Mouse (Mus musculus) bone marrow, adult 2 months (tissue): Measurements from ENCODE around the gene Steap2. TPM values are rescaled to one million over a fixed set of nuclear protein-coding genes. Genes with fewer than 3 reads are reported as not detected.

Experiments used
- H3K27ac ChIP-seq: fragments of 200-500 bp; 2 replicates; pipeline ENCODE4 v1.5.1; 2012; ENCODE audit warnings: low read depth, mild to moderate bottlenecking, control low read depth, inconsistent platforms, low read length; ENCODE audit not compliant: control insufficient read depth, poor library complexity, insufficient read depth
- H3K4me1 ChIP-seq: fragments of 200-500 bp; 2 replicates; pipeline ENCODE4 v1.6.1; 2011; ENCODE audit warnings: low read length; ENCODE audit not compliant: control insufficient read depth, insufficient read depth
- H3K4me3 ChIP-seq: fragments of 200-500 bp; replicated peaks from 2 replicates; pipeline ENCODE3; 2011; ENCODE audit warnings: mild to moderate bottlenecking, low read depth, low read length, control low read depth; ENCODE audit not compliant: control insufficient read depth
- CTCF ChIP-seq: fragments of 200-500 bp; IDR thresholded peaks from 2 replicates; pipeline ENCODE4 v1.5.1; 2011; ENCODE audit warnings: low read length, control low read depth; ENCODE audit not compliant: control insufficient read depth, insufficient read depth
- POLR2A ChIP-seq: fragments of 200-500 bp; IDR thresholded peaks from 2 replicates; pipeline ENCODE4 v1.6.1; 2011; ENCODE audit warnings: low read depth, mild to moderate bottlenecking, control low read depth, low read length, borderline replicate concordance; ENCODE audit not compliant: control insufficient read depth
- WGBS: fragments of 180-500 bp; shearing (Covaris S2); methylation state at CpG from one replicate; pipeline ENCODE4 v1.1.7; 2018; 5-methylcytosine and 5-hydroxymethylcytosine counted together
- polyA plus RNA-seq: library from polyadenylated mRNA; stranded (reverse); fragments of >200 nt; gene quantifications from 2 replicates; pipeline ENCODE4 v1.2.4, GENCODE M21; 2011; ENCODE audit warnings: low replicate concordance; ENCODE audit not compliant: missing spikeins, insufficient read depth, insufficient read length

Steap2 gene
- polyA plus RNA-seq, 1 experiment: 0.75 TPM

GRCm38 (mm10) chr5:5648817-5649569 lies 45.4 kb downstream of the Steap2 start:
- TF ChIP-seq CTCF (no peak), POLR2A (no peak)
- Histone ChIP-seq H3K4me1 (no peaks in the 10 kb centered on the region), H3K27ac (no peak overlapping the region), H3K4me3 (no peak overlapping the region)
- WGBS: 59% methylated on average over 6 of the region's 6 CpGs

- 4% methylated on average over 1 of the region's 1 CpGs for WGBS
- Histone ChIP-seq H3K4me3 (no peak overlapping the region), H3K4me1 (no peaks in the 10 kb centered on the region), H3K27ac (no peak overlapping the region)
- TF ChIP-seq POLR2A (no peak), CTCF (no peak)
These were observed 48.2 kb downstream of the Steap2 start for GRCm38 (mm10) chr5:5646173-5646572.

- 57% methylated on average over 2 of the region's 2 CpGs for WGBS
- TF ChIP-seq CTCF (no peak), POLR2A (no peak)
- H3K4me3 ChIP-seq: no peak overlapping the region
- no peaks in the 10 kb centered on the region for H3K4me1 ChIP-seq
- no peak overlapping the region for H3K27ac ChIP-seq
These were observed 55.9 kb downstream of the Steap2 start for GRCm38 (mm10) chr5:5638496-5638895.

- TF ChIP-seq CTCF (no peak), POLR2A (no peak)
- WGBS: 72% methylated on average over 3 of the region's 3 CpGs
These were observed 68.9 kb downstream of the Steap2 start for GRCm38 (mm10) chr5:5625491-5625890.

GRCm38 (mm10) chr5:5618329-5618728 lies 76.0 kb downstream of the Steap2 start:
- TF ChIP-seq POLR2A: no peak
- TF ChIP-seq CTCF: no peak
- no peak overlapping the region for H3K27ac ChIP-seq
- WGBS: 61% methylated on average over 4 of the region's 4 CpGs
- no peak overlapping the region for H3K4me3 ChIP-seq
- no peaks in the 10 kb centered on the region for H3K4me1 ChIP-seq

More at GRCm38 (mm10) chr5:5625491-5625890, 68.9 kb downstream of the Steap2 start:
- Histone ChIP-seq H3K4me3 (no peak overlapping the region), H3K27ac (no peak overlapping the region), H3K4me1 (no peaks in the 10 kb centered on the region)

Other genes starting within 250 kb of the Steap2 start
- gene 1700015F17Rik, start 215.4 kb downstream of the Steap2 start, polyA plus RNA-seq: not detected in 2 replicates
- gene Cldn12, start 179.6 kb downstream of the Steap2 start, polyA plus RNA-seq: 1.1 and 1.9 TPM in 2 replicates
- 6.0 and 14.4 TPM in 2 replicates for gene Gtpbp10, start 135.0 kb downstream of the Steap2 start, polyA plus RNA-seq
- not detected in 2 replicates for gene Gm8773, start 120.8 kb downstream of the Steap2 start, polyA plus RNA-seq
- gene Cfap69, start 30.3 kb downstream of the Steap2 start, polyA plus RNA-seq: not detected in 2 replicates
- not detected in 2 replicates for gene Steap1, start 54.7 kb upstream of the Steap2 start, polyA plus RNA-seq